Mouse (Mus musculus): ENCODE data around the gene Gm3460.
"Not testable (repeated sequence)": the region's sequence is repeated elsewhere in the genome, so short reads cannot be mapped to it uniquely, and the experiment has no call there.

Gm3460 gene

DNA sequence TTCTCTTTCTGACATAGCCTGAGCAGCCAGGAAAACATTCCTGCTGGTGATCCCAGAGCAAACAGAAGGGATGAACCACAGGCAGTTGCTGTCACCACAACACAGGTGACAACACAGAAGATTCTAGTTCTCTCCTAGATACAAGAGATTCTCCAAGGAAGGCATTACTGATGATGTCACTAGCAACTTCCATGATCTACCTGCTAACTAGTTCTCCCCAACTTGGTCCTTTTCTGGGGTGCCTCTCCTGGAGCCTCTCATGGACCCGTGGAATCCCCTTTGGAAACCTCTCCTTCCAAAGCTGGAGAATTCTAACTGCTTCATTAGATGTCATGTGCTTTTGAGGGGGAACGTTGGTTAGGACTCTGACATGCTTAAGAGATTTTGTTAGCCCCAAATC lies at the start of gene Gm3460:
TSS of gene Gm3460 (minus strand) at position 101 of the 400 bp plus-strand sequence.
- not testable (repeated sequence) for DNase-seq

DNA sequence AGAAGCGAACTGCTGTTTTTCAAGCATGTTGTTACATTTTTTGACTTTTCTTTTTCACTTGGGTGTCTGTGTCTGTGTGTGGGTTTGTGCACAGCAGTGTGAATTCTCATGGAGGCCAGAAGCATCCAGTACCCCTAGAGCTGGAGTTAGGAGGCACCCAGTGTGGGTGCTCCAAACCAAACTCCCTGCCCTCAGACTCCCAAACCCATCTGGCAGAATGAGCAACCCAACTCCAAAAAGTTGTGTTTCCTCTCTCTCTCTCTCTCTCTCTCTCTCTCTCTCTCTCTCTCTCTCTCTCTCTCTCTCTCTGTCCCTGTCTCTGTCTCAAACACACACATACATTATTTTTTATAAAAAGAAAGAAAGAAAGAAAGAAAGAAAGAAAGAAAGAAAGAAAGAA lies 15.8 kb downstream of the Gm3460 start:
- DNase-seq: peak in 1 of 2 experiments; percentile 1

DNA sequence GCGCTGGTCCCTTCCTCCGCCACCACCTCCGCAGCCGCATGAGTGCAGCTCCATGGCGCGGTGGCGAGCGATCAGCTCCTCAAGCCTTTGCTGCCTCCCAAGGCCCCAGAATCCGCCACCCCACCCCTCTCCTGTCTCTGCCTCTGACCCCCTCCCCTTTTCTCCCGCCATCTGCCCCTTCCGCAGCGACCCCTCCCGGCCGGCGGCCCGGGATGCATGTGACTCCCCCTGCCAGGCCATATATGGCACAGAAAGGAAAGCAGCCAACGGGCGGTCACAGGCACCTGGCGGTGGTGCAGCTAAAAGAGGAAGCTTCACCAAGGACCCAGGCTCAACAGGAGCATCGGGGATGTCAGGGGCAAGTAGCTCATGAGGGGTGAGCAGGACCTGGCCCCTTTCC lies 17.2 kb downstream of the Gm3460 start:
- DNase-seq: peak; percentile 29 to 52

DNA sequence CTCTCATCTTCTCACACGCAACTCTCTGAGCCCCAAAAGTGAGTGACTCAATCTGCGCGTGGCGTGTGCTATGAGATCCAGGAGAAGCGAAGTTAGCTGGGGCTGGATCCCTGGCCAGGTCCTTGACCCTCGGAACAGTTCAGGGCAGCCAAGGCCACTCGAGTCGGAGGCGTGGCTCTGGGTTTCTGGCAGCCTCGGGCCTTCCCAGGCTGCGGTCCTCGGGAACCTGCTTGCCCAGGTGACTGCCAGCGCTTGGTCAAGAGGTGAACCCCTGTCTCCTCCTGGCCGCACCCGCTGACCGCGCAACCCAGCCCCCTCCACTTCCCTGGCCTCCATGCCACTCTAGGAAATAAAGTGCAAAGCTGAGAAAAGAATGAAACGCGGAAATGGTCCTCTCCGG lies 17.7 kb downstream of the Gm3460 start:
- peak; percentile 4 to 8 for DNase-seq

DNA sequence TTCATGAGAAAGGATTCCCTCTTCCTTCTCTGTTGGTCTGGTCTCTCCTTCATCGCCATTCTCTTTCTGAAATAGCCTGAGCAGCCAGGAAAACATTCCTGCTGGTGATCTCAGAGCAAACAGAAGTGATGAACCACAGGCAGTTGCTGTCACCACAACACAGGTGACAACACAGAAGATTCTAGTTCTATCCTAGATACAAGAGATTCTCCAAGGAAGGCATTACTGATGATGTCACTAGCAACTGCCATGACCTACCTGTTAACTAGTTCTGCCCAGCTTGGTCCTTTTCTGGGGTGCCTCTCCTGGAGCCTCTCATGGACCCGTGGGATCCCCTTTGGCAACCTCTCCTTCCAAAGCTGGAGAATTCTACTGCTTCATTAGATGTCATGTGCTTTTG lies 31.7 kb downstream of the Gm3460 start, which contains the start of gene Gm3629:
TSS of gene Gm3629 (minus strand) at position 101 of the 400 bp plus-strand sequence.
- not testable (repeated sequence) for DNase-seq
